Mouse (Mus musculus) bone marrow, adult 2 months (tissue): ENCODE results near the gene Mapkap1.

Experiments used
- CTCF ChIP-seq: fragments of 200-500 bp; IDR thresholded peaks from 2 replicates; pipeline ENCODE4 v1.5.1; 2011; ENCODE audit warnings: low read length, control low read depth; ENCODE audit not compliant: control insufficient read depth, insufficient read depth
- POLR2A ChIP-seq: fragments of 200-500 bp; IDR thresholded peaks from 2 replicates; pipeline ENCODE4 v1.6.1; 2011; ENCODE audit warnings: low read depth, mild to moderate bottlenecking, control low read depth, low read length, borderline replicate concordance; ENCODE audit not compliant: control insufficient read depth

GRCm38 (mm10) chr2:34409741-34410340 is 3.3 kb downstream of the Mapkap1 start:
- TF ChIP-seq CTCF (no peak), POLR2A (no peak)
